Mouse (Mus musculus): Measurements from ENCODE around the gene Rbp2. TPM values are rescaled to one million over a fixed set of nuclear protein-coding genes. Genes with fewer than 3 reads are reported as not detected.

The Rbp2 gene
- polyA plus RNA-seq, 1 experiment from 2014 or later, result not detected

DNA sequence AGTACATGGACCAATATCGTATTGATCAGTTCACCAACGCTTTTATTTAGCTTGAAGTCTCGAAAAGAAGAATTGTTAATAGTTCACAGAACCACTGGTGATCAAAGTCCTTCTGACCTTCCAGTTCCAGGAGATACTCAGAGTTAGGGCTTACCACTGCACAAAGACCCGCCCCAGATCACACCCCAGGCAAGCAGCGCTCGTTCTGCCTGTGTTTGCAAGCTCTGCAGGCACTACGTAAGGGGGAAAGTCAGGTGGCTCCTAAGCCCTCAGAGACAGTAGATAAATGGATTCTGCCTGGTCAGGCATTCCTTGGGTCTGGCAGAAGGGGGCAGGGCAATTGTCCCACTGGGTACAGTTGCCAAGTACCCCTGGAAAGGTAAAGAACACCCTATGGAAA is 895 bp upstream of the Rbp2 start:
- Histone ChIP-seq H3K4me3 (replicated peaks; ENCODE audit: low read length) (no peak overlapping the region), H3K9me3 (ENCODE audit: control insufficient read depth, low read length) (no peaks in the 10 kb centered on the region), H3K36me3 (ENCODE audit: control insufficient read depth, insufficient read depth) (no peaks in the 10 kb centered on the region), H3K4me1 (replicated peaks; ENCODE audit: control insufficient read depth, insufficient read depth, low read length) (no peaks in the 10 kb centered on the region), H3K4me2 (ENCODE audit: low read length) (no peak overlapping the region), H3K27ac (ENCODE audit: low read length) (no peak overlapping the region), H3K9ac (replicated peaks; ENCODE audit: low read depth, low read length) (no peak overlapping the region), H3K27me3 (replicated peaks; ENCODE audit: control insufficient read depth, insufficient read depth, low read length) (no peaks in the 10 kb centered on the region)
- ATAC-seq, result no peak
- WGBS, result 88% methylated on average over 7 of the region's 7 CpGs

DNA sequence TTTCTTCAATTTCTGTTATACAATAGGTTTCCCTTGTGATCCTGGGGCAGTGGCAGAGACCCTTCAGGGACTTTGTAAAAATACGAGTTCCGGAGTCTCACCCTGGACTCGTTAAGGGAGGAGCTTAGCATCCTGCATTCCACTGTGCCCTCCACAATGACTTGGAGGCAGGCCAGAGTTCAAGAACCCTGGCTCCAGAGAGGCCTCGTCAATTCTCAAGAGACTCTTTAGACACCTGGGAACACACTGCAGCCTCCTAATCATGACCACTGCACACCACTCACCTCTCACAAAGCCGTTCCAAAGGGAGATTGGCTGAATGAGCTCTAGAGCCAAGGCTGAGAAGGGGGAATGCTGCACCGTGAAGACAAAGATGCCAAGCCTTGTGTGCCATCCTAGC is 1.4 kb downstream of the Rbp2 start:
- WGBS, result 58% methylated on average over 6 of the region's 6 CpGs
- ATAC-seq, result no peak
- Histone ChIP-seq H3K9ac (replicated peaks; ENCODE audit: low read depth, low read length) (no peak overlapping the region), H3K4me1 (replicated peaks; ENCODE audit: control insufficient read depth, insufficient read depth, low read length) (no peaks in the 10 kb centered on the region), H3K27ac (ENCODE audit: low read length) (no peak overlapping the region), H3K4me2 (ENCODE audit: low read length) (no peak overlapping the region), H3K36me3 (ENCODE audit: control insufficient read depth, insufficient read depth) (no peaks in the 10 kb centered on the region), H3K4me3 (replicated peaks; ENCODE audit: low read length) (no peak overlapping the region), H3K9me3 (ENCODE audit: control insufficient read depth, low read length) (no peaks in the 10 kb centered on the region), H3K27me3 (replicated peaks; ENCODE audit: control insufficient read depth, insufficient read depth, low read length) (no peaks in the 10 kb centered on the region)

DNA sequence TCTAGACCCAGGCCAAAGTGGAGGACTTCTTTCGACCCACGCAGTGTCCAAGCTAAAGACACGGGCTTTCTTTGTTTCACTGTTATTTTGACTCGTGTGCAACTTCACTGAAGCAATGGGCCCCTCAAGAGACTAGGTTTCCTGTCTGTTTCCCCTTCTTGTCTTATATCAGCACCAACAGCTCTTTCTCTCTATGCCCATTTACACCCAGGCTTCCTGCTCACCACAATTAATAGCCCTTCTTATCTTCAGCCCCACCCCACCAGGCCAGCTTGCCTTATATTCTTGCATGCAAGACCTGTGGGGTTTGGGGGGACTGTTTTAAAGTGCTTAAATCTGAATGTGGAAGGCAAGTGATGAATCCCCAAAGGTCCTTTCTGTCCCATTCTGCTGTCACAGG is 3.6 kb downstream of the Rbp2 start:
- 75% methylated on average over 4 of the region's 4 CpGs for WGBS
- no peak overlapping the region for H3K27ac ChIP-seq (ENCODE audit: low read length)

DNA sequence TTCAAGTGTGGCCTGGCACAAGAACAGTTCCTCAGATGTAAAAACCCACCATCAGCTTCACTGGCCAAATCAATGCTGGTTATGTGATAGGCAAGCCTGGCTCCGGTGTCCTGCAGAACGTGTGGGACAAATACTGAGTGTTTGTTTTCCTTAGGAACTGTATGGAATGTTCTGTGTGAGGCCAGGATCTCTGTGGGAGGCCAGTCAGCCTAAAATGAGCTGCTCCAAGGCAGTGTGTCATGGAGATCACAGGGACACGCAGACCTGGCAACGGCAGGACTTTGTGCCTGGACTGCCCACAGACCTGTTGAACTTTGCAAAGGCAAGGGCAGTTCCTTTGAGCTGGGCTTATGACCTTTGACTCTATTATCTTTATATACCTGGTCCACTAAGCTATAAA is 4.2 kb downstream of the Rbp2 start:
- H3K27ac ChIP-seq (ENCODE audit: low read length), result no peak overlapping the region
- H3K4me3 ChIP-seq (replicated peaks; ENCODE audit: low read length), result no peak overlapping the region
- H3K36me3 ChIP-seq (ENCODE audit: control insufficient read depth, insufficient read depth), result no peaks in the 10 kb centered on the region
- no peaks in the 10 kb centered on the region for H3K27me3 ChIP-seq (replicated peaks; ENCODE audit: control insufficient read depth, insufficient read depth, low read length)
- no peaks in the 10 kb centered on the region for H3K4me1 ChIP-seq (replicated peaks; ENCODE audit: control insufficient read depth, insufficient read depth, low read length)
- WGBS, result 52% methylated on average over 4 of the region's 4 CpGs
- no peak overlapping the region for H3K4me2 ChIP-seq (ENCODE audit: low read length)
- no peak overlapping the region for H3K9ac ChIP-seq (replicated peaks; ENCODE audit: low read depth, low read length)
- H3K9me3 ChIP-seq (ENCODE audit: control insufficient read depth, low read length), result no peaks in the 10 kb centered on the region
- ATAC-seq, result no peak

More for the DNA sequence above, 3.6 kb downstream of the Rbp2 start:
- ATAC-seq, result no peak
- Histone ChIP-seq H3K4me3 (replicated peaks; ENCODE audit: low read length) (no peak overlapping the region), H3K4me2 (ENCODE audit: low read length) (no peak overlapping the region), H3K9ac (replicated peaks; ENCODE audit: low read depth, low read length) (no peak overlapping the region), H3K9me3 (ENCODE audit: control insufficient read depth, low read length) (no peaks in the 10 kb centered on the region), H3K4me1 (replicated peaks; ENCODE audit: control insufficient read depth, insufficient read depth, low read length) (no peaks in the 10 kb centered on the region), H3K36me3 (ENCODE audit: control insufficient read depth, insufficient read depth) (no peaks in the 10 kb centered on the region), H3K27me3 (replicated peaks; ENCODE audit: control insufficient read depth, insufficient read depth, low read length) (no peaks in the 10 kb centered on the region)

DNA sequence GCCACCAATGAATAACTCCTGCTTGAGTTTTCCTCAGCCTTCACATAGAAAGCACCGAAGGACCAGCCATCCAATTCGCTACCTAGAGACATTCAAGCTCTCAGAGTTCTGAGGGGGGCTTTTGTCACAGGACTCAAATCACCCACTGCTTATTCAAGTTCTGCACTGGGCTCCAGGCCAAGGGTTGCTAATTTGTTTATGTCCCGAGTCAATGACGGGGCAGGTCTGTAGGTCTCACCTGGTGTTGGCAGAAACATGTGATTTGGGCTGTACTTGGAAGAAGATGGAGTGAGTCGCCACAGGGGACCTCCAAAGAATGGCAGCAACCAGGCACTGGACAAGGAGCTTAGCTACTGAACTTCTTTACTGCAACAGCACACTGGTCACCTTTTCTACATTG is 5.2 kb downstream of the Rbp2 start:
- Histone ChIP-seq H3K27ac (ENCODE audit: low read length) (no peak overlapping the region), H3K4me3 (replicated peaks; ENCODE audit: low read length) (no peak overlapping the region), H3K9me3 (ENCODE audit: control insufficient read depth, low read length) (no peaks in the 10 kb centered on the region), H3K4me2 (ENCODE audit: low read length) (no peak overlapping the region), H3K36me3 (ENCODE audit: control insufficient read depth, insufficient read depth) (no peaks in the 10 kb centered on the region), H3K27me3 (replicated peaks; ENCODE audit: control insufficient read depth, insufficient read depth, low read length) (no peaks in the 10 kb centered on the region), H3K4me1 (replicated peaks; ENCODE audit: control insufficient read depth, insufficient read depth, low read length) (no peaks in the 10 kb centered on the region), H3K9ac (replicated peaks; ENCODE audit: low read depth, low read length) (no peak overlapping the region)
- WGBS, result 51% methylated on average over 5 of the region's 5 CpGs
- ATAC-seq, result no peak

DNA sequence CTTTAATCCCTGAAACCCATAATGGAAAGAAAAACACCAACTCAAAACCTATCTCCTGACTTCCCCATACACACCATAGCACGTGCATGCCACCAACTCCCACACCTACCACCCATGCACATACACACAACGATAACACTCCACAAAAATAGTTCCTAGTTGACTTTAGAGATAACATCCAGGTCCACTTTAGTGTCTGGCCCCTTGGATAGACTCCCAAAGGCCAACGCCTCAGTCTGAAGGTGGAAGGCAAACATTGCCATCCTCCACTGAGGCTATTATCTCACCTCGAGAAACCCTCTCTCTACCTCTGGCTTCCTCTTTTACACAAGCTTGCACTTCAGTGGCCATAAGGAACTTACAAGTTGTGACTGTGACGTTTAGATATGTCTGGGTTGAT is 6.3 kb downstream of the Rbp2 start:
- no peak overlapping the region for H3K4me3 ChIP-seq (replicated peaks; ENCODE audit: low read length)
- H3K27ac ChIP-seq (ENCODE audit: low read length), result no peak overlapping the region
- no peaks in the 10 kb centered on the region for H3K27me3 ChIP-seq (replicated peaks; ENCODE audit: control insufficient read depth, insufficient read depth, low read length)
- no peak overlapping the region for H3K4me2 ChIP-seq (ENCODE audit: low read length)
- H3K36me3 ChIP-seq (ENCODE audit: control insufficient read depth, insufficient read depth), result no peaks in the 10 kb centered on the region
- no peak overlapping the region for H3K9ac ChIP-seq (replicated peaks; ENCODE audit: low read depth, low read length)
- no peaks in the 10 kb centered on the region for H3K9me3 ChIP-seq (ENCODE audit: control insufficient read depth, low read length)
- no peak for ATAC-seq
- 0 out of 2 replicates have a peak, but pooled peaks cover under 1% of the 10 kb centered on the region for H3K4me1 ChIP-seq (replicated peaks; ENCODE audit: control insufficient read depth, insufficient read depth, low read length)
- 89% methylated on average over 5 of the region's 5 CpGs for WGBS

DNA sequence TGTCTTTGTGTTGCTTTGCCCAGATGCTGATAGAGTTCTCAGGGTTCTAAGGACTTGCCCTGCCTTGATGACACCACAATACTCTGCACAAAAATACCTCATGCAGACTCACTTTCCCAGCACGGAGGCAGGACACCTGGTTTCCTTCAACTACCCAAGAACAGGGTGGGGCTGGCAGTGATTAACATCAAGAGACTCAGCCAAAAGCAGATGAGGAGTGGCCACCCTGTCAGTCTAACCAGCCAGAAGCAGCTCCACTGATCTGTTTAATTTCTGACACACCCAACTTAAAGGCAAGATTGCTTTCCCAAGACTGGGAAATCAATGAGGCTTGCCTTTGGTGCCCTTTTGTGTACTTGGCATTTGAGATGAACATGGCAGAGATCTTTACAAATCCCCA is 6.9 kb downstream of the Rbp2 start:
- Histone ChIP-seq H3K4me1 (replicated peaks; ENCODE audit: control insufficient read depth, insufficient read depth, low read length) (0 out of 2 replicates have a peak, but pooled peaks cover 6% of the 10 kb centered on the region), H3K4me3 (replicated peaks; ENCODE audit: low read length) (no peak overlapping the region), H3K27me3 (replicated peaks; ENCODE audit: control insufficient read depth, insufficient read depth, low read length) (no peaks in the 10 kb centered on the region), H3K9me3 (ENCODE audit: control insufficient read depth, low read length) (no peaks in the 10 kb centered on the region), H3K4me2 (ENCODE audit: low read length) (no peak overlapping the region), H3K36me3 (ENCODE audit: control insufficient read depth, insufficient read depth) (no peaks in the 10 kb centered on the region), H3K27ac (ENCODE audit: low read length) (no peak overlapping the region), H3K9ac (replicated peaks; ENCODE audit: low read depth, low read length) (no peak overlapping the region)
- no peak for ATAC-seq
- 92% methylated on average over 1 of the region's 1 CpGs for WGBS

DNA sequence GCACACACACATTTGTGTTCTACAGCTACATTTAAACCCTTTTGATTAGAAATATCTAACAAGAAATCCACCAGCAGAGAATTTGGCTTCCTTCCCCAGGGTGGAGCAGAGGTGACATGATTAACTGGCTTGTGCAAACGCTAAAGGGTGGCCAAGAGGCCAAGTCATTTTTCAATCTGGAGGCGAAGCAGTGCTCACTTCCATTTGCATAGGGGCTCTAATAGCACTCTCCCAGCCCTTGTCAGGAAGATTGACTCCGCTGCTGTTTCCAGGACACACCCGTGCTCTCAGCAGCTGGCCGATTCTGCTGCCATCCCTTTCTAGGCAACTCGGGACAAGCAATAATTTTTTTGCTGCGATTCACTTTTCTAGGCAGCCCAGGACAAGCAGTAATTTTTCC is 11.2 kb downstream of the Rbp2 start:
- no peak overlapping the region for H3K4me2 ChIP-seq (ENCODE audit: low read length)
- no peaks in the 10 kb centered on the region for H3K36me3 ChIP-seq (ENCODE audit: control insufficient read depth, insufficient read depth)
- H3K27me3 ChIP-seq (replicated peaks; ENCODE audit: control insufficient read depth, insufficient read depth, low read length), result no peaks in the 10 kb centered on the region
- H3K9me3 ChIP-seq (ENCODE audit: control insufficient read depth, low read length), result no peaks in the 10 kb centered on the region
- H3K27ac ChIP-seq (ENCODE audit: low read length), result no peak overlapping the region
- 54% methylated on average over 7 of the region's 7 CpGs for WGBS
- H3K4me3 ChIP-seq (replicated peaks; ENCODE audit: low read length), result no peak overlapping the region
- no peak overlapping the region for H3K9ac ChIP-seq (replicated peaks; ENCODE audit: low read depth, low read length)
- 0 out of 2 replicates have a peak, but pooled peaks cover 6% of the 10 kb centered on the region for H3K4me1 ChIP-seq (replicated peaks; ENCODE audit: control insufficient read depth, insufficient read depth, low read length)
- ATAC-seq, result no peak

DNA sequence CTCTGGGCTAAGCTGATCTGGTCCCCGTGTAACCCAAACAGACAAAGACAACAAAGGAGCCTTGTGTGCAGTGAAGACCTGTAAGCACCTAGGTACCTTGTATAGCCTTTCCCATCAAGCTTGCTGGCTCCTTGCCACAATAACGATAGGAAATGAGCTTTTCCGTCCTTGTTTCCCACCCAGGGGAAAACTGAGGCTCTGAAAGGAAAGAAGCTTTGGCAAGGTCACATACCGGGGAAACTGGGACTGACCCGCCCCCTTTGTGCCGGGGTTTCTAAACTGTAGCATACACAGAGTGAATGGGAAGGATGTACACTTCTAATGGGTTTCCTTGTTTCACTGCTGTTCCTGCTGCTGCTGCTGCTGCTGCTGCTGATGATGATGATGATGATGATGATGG is 12.1 kb downstream of the Rbp2 start:
- no peak overlapping the region for H3K4me3 ChIP-seq (replicated peaks; ENCODE audit: low read length)
- no peak for ATAC-seq
- H3K4me1 ChIP-seq (replicated peaks; ENCODE audit: control insufficient read depth, insufficient read depth, low read length), result 0 out of 2 replicates have a peak, but pooled peaks cover 6% of the 10 kb centered on the region
- WGBS, result 33% methylated on average over 6 of the region's 6 CpGs
- no peak overlapping the region for H3K4me2 ChIP-seq (ENCODE audit: low read length)
- no peaks in the 10 kb centered on the region for H3K27me3 ChIP-seq (replicated peaks; ENCODE audit: control insufficient read depth, insufficient read depth, low read length)
- no peaks in the 10 kb centered on the region for H3K36me3 ChIP-seq (ENCODE audit: control insufficient read depth, insufficient read depth)
- no peaks in the 10 kb centered on the region for H3K9me3 ChIP-seq (ENCODE audit: control insufficient read depth, low read length)
- no peak overlapping the region for H3K27ac ChIP-seq (ENCODE audit: low read length)
- no peak overlapping the region for H3K9ac ChIP-seq (replicated peaks; ENCODE audit: low read depth, low read length)

DNA sequence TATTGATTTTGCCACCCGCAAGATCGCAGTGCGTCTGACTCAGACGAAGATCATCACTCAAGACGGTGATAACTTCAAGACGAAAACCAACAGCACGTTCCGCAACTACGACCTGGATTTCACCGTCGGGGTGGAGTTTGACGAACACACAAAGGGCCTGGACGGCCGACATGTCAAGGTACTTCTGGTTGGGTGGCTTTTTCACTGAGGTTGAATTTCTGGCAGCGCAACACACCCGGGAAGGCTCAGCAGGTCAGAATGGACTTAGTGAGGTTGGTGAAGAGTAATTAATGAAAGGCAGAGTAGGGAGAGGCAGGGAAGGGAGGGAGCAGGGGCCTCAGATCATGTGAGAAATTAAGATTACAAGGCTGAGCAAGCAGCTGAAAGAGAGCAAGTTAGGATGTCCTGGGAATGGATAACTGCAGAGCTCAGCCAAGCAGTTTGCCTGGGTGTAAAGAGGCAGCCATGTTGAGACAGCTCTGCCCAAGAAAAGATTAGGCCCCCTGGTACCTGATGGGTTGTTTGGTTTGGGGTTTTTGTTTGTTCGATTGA is 12.9 kb downstream of the Rbp2 start:
- Histone ChIP-seq H3K27ac (ENCODE audit: low read length) (no peak overlapping the region), H3K36me3 (ENCODE audit: control insufficient read depth, insufficient read depth) (no peaks in the 10 kb centered on the region), H3K4me1 (replicated peaks; ENCODE audit: control insufficient read depth, insufficient read depth, low read length) (0 out of 2 replicates have a peak, but pooled peaks cover 6% of the 10 kb centered on the region), H3K4me2 (ENCODE audit: low read length) (no peak overlapping the region), H3K9me3 (ENCODE audit: control insufficient read depth, low read length) (no peaks in the 10 kb centered on the region), H3K4me3 (replicated peaks; ENCODE audit: low read length) (no peak overlapping the region), H3K27me3 (replicated peaks; ENCODE audit: control insufficient read depth, insufficient read depth, low read length) (no peaks in the 10 kb centered on the region), H3K9ac (replicated peaks; ENCODE audit: low read depth, low read length) (no peak overlapping the region)
- no peak for ATAC-seq
- WGBS, result 82% methylated on average over 17 of the region's 17 CpGs

All from forebrain, embryonic 16.5 days (tissue).